Mouse (Mus musculus): Measurements from ENCODE around the gene Alas2.

The Alas2 gene

DNA sequence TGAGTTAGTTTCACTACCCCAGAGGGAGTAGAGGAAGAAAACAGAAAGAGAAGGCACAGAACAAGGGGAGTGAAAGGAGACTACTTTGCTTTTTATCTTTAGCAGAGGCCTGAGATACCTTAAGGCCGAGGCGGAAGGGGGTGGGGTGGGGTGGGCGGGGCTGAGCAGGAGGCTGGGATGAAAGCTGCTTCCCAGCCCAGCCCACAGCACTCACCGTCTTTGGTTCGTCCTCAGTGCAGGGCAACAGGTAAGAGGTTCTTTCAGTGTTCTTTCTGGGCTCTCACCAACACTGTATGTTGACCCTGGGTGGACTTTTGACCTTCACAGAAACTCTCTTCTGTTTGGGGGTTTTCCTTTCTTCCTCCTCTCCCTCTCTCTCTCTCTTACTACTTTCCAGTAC, at the start of gene Alas2:
TSS of gene Alas2 (plus strand) at position 137 of the 400 bp plus-strand sequence.
- DNase-seq (ENCODE audit: extremely low spot score), result no peak

DNA sequence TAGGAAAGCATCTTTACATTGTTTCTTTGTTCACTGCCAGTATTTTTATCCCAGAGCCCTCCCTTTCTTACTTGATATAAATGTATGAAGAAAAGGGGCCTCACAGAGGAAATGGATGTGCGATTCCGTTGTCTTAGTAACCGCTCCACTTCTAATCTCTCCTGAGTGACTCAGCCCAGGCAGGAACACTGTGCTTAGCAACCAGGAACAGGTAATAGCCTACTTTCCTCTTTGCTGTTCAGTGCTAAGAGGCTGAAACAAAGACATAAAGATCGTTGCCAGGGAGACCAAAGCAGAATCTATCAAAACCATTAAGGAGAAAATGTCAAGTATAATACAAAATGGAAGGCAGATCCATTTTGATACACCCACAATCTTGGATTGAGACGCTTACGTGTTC, 38.5 kb upstream of the Alas2 start:
- DNase-seq (ENCODE audit: extremely low spot score), result no peak

DNA sequence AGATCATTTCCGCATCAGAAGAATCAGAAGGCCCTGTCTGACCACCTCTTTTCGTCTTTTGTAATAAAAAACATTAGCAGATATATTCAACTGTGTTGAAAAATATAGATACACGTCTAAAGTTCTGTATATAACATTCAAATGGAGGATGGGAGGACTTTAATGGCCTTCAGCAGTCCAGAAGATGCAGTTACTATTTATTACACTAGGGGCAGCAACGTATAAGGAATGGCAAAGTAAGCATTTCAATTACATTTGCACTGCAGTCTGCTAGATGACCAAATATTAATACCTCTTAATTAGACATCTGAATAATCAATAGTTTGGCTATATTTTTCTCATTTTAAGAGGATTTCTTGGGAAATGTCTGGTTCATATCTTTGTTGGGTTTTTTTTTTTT, 36.5 kb upstream of the Alas2 start:
- DNase-seq (ENCODE audit: extremely low spot score), result peak; percentile 7

DNA sequence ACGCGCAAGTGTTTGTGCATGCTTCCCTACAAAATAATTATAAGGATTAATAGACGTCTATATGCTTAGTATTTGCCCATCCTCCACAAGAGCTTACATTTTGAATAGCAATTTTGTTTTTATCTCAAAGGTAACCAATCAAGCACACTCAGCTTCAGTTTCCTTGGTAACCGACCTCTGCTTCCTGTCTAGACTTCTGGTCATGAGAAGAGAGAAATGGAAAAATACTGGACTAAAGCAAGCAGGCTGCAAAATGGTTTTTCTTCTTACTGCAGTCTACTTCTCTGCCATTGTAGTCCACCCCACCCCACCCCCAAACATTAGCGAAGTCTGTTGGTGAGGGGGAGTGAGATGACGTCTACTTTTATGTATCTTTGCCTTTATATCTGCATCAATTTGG, 35.9 kb upstream of the Alas2 start:
- no peak for DNase-seq (ENCODE audit: extremely low spot score)

DNA sequence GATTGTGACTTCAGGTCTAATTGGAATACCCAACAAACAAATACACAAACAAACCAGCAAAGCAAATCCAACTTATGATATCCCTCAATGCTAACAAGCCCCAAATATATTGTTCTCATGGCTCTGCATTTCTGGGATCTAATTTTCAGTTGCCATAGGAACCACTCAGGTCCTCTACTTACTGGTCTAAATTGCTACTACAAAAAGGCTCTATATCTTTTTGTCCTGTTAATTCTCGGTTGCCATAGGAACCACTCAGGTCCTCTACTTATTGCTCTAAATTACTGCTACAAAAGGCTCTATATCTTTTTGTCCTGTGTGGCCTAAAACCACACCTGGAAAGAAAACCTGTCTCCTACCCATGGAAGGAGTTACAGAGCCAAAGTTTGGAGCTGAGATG, 33.0 kb upstream of the Alas2 start:
- no peak for DNase-seq (ENCODE audit: extremely low spot score)

DNA sequence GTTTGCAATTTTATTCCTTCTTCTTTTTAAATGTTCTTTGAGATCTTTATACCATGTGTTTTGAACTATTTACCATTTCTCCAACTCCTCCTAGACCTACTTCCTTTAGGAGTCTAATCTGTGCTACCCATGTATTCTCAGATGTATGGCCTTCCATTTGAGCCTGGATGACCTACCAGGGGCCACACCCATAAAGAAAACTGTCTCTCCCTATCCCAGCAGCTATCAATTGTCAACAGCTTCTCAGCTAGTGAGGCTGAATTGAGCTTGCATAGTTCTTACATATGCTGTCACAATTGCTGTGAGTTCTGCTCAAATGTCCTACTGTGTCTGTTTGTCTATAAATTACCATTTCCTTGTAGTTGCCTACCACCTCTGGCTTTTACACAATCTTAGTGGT, 31.2 kb upstream of the Alas2 start:
- no peak for DNase-seq (ENCODE audit: extremely low spot score)

DNA sequence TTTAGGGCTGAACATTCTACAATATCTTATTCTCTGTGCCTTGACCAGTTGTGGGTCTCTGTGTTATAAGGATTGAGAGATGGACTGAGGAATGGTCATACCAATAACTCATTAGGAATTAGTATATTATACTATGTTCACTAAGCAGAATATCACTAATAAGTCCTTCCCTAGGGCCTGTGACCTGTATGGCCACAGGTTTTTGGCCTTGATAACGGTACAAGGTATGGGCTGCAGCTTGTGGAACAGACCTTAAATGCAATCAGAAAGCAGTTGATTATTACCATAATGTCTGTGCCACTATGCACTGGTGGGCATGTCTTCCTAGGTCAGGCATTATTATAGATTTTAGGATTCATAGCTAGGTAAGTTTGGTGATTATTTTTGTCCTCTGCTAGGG, 30.7 kb upstream of the Alas2 start:
- DNase-seq (ENCODE audit: extremely low spot score), result no peak

DNA sequence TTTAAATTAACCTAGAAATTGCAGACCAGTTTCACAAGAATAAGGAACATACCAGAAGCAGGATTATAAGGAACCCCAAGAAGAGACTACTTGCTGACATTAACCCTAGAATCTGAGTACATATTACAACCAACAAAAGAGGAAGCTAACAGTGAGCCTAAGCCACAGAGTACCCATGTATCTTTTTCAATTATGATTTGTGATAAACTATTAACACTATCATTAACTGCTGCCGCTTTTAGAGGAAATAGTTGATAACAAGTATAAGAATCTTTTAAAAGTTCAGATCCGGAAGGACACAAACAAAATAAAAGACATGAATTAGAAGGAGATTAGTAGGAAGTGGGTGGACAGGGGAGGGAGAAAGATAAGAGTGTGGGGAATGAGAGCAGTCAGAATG, 7.1 kb upstream of the Alas2 start:
- DNase-seq (ENCODE audit: extremely low spot score), result no peak

DNA sequence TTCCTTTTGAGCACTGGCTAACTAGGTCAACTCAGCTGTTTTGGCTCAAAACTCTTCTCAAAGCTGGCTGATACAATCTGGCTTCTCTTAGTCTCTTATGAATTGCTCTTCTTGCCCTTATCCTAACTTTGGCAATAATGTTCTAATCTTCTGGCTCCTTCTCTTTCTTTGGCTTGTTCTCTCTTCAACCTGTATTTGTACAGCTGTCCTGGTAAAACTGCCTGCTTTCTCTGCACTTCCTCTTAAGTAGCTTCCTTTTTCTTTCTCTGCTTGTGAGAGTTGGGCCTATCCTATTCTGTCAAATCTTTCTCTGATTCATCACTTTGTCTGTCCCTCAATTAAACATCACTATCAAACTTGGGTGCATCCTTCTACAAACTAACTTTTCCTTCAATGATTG, 5.5 kb upstream of the Alas2 start:
- no peak for DNase-seq (ENCODE audit: extremely low spot score)

DNA sequence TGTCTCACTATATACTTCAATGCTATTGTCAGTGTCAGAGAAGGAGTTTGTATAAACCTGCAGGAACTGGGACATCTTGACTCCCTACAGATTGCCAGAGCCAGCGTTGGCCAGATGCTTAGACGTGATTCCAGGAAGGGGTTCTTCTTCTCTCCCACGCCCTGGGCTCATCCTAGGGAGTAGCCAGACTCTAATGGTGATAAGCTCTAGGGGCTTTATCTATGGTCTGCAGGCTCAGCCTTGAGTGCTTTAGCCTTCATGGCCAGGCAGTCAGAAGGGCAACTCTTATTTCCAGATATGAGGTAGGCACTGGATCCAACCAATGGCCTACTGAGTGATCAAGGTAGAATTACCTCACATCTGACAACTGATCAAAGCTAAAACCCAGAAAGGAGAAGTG, 2.5 kb downstream of the Alas2 start:
- DNase-seq (ENCODE audit: extremely low spot score), result no peak

DNA sequence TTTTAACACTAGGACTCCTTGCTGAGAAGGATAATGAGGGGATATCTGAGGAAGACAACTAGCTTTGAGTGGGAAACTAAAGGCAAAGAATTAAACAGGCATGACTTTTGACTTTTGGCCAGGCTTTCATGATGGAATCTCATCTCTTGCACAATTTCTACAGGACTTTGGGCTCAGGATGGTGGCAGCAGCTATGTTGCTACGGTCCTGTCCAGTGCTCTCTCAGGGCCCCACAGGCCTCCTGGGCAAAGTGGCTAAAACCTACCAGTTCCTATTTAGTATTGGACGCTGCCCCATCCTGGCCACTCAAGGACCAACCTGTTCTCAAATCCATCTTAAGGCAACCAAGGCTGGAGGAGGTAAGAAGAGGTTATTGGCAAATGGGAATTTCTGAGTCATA, 4.8 kb downstream of the Alas2 start:
- no peak for DNase-seq (ENCODE audit: extremely low spot score)

DNA sequence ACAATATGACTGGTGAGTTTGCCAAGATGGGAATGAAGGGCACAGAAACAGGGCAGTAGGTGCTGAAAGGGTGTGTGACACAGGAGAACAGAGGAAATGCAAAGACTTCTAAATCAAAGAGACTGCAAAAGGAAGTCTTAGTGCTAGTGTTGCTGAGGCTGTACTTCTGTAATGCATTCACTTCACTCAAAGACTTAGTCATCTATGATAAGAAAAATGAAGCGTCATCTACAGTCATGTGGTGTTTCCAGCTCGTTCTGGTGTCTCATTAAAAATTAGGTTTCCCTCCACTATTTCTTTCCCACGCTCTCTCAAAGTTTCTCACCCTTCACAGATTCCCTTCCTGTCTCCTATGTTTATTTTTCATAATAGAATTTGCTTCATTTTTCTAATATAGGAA, 6.9 kb downstream of the Alas2 start:
- no peak for DNase-seq (ENCODE audit: extremely low spot score)

DNA sequence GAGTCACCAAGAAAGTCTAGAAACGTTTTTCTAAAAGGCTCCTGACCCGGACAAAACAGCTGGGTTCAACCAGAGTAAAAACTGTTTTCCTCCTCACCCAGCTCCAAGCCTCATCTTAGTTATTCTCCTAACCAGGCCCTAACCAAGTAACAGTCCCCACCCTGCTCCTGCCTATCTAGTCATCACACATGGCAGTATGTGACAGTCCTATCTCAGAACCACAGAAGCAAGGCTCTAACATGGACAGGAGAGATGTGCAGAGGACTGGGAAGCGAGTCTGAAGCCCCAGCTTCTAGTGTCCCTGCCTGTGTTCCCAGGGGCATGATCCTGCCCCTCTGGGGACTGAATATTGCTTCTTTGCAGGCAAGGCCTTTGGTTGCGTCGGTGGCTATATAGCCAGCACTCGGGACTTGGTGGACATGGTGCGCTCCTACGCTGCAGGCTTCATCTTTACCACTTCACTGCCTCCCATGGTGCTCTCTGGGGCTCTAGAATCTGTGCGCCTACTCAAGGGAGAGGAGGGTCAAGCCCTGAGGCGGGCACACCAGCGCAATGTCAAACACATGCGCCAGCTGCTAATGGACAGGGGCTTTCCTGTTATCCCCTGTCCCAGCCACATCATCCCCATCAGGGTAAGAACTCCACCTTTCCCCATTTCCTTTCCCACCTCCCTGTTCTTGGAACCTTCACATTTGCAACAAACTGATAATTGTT, 17.6 kb downstream of the Alas2 start:
- DNase-seq (ENCODE audit: extremely low spot score), result no peak

DNA sequence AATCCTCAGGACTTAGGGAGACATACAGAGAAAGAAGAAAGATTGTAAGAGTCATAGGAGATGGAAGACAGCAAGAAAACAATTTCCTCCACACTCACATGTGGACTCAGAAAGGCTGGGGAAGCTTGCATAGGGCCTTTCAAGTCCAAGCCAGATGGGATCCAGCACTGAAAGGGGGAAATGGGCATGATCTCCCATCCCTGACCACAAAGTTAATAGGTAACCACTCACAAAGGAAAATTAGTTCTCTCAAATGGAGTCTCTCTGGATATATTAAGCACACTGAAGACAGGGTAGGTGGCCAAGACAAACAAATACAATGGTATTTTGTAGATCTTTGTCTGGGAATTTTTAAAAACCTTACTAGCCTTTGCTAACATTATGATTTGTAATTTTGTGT, 34.7 kb downstream of the Alas2 start:
- DNase-seq (ENCODE audit: extremely low spot score), result no peak

DNA sequence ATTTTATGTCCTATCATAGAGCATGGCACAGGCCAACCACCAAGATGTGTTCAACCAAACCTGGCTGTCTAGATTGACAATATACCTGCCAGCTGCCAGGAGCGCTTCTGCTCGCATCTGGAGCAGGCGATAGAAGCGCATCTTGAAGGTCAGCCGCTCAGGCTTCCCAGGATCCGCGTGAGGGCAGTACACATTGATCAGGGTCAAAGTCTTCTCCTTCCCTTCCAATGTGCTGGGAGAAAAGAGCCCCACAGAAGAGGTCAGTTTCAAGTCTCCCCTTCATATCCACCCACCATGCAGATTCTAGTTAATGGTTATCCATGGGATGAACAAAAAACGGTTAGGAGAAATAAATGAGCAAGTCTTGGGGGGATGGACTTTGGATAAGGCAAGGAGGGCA, 37.9 kb downstream of the Alas2 start:
- DNase-seq (ENCODE audit: extremely low spot score), result no peak

DNA sequence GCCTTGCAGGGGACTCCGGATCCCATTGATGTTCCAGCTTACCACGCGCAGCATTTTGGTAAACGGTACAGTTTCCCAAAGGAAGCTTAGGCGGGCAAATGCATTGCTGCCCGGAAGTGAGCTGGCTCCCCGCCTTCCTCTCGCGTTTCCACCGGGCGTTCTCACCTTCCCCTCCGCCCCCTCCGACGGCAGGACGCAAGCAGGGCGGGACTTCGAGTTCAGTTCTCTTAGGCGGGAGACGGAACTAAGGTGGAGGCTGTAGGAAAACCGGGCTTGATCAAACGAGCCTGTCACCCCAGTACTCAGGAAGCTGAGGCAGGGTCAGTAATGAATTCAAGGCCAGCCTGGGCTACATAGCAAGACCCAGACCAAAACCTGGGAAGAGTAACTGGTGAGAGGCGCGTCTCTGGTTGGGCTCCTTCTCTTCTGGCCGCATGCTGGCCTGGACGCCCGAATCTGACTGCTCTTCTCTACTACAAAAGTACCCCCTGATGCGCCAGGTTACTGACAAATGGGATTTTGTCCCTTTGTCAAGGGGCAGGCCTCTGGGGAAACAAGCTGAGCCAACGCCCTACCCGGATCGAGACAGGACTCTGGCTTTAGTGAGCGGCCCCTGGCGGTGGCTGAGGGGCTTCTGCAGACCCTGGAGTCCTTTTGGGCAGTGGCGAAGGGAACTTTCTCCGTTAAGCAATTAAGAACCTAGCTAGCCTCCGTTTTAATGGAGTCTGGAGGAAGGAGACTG, 41.0 kb downstream of the Alas2 start, which contains the start of gene Pfkfb1:
TSS of gene Pfkfb1 (plus strand) at position 207 of the 742 bp plus-strand sequence.
- peak; percentile 74 for DNase-seq (ENCODE audit: extremely low spot score)

DNA sequence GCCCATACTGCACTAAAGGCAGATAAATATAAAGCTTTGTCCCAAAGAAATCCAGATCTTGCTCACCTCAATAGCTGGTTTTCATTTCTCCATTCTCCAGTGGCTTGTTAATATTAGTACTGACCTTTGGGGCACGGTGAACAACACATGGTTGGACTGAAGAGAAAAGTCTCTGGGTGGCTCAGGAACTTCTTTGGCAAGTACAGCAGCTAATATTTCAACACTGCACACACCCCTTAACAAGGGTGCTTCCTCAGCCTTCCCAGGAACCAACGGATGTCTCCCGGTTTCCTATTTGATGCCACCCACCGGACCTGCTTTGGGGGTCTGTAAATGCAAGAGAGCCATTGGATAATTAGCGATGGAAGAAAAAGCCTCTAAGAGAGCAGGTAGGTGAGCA, 42.5 kb downstream of the Alas2 start, which contains the start of gene Apex2:
TSS of gene Apex2 (minus strand) at position 173 of the 400 bp plus-strand sequence.
- no peak for DNase-seq (ENCODE audit: extremely low spot score)

DNA sequence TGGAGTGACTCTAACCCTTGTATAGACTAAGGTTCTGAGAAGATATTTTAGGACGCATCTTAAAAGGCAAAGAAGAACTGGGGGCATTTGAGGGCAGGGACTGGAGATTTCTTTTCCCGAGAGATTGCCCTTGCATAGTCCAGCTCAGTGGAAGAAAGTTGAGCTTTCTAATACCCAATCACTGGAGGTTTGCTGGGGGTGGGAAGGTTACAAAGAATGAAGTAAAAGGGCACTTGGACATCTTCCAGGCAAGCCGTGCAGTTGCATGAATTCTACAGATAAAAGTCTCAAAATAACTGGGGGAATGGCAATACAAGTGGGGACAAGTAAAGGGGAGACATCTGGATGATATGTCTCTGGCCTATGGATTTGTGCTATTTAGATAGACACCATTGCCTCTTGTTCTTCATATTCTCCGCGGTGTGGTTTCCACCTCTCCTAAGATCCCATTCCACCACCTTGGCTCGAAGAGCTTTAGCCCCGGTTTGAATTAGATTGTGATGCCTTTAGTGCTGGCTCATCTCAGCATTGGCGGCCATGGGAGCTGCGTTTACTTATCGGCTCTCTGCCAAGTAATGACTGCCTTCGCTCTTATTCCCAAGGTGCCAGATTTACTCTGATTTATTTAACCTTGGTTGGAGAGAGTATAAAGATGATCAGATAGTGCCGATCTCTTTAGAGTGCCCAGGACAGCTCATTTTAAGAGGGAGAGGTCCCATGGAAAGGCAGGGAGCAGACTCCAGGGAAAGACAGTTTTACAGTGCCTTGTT, 46.3 kb downstream of the Alas2 start:
- no peak for DNase-seq (ENCODE audit: extremely low spot score)

DNA sequence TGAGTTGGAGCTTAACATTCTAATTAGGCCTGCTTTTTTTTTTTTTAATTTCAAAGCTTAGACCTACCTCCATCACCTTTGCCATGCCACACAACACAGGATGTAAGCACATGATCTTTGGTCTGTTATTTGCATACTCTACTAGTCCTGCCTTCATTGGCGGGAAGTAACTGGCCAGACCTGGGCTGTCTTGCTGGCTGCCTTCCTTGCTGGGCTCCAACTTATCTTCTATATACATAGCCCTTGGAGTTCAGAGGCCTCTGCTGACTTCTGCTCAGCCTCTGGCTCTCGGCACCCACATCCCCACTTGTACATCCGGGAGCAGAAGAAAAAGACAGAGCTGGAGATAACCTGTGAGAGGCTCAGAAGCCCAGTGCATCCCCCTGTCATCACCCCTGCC, 47.0 kb downstream of the Alas2 start:
- DNase-seq (ENCODE audit: extremely low spot score), result no peak

DNA sequence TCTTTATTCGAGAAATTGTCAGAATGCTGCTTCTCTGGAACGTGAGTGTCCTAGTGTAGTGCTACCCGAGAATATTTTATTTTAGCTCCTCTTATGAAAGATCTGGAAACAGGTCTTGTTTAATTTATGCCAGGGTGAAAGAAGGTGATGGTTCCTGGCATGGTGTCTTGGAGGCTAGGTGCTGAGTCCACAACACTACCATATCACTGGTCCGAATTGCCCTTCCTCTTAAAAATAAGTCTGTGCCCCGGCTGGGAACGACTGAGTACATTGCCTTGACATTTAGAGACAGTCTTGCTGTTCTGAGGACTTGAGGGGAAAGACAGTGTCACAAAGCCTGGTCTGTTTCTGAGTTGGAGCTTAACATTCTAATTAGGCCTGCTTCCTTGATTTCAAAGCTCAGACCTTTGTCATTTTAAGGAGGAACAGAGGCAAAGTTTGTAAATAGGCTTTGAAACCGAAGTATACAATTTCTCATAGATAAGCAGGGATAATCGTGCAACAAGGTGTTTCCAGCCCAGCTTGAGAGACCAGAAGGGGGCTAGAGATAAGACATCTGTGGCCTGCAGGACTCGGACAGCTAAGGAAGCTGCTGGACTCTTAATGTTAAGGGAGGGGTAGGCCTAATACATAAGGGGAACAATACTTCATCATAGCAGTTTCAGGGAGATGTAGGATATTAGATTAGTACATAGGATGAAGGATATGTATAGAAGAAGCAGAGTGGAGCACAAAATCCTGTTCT, 48.0 kb downstream of the Alas2 start:
- DNase-seq (ENCODE audit: extremely low spot score), result no peak

DNA sequence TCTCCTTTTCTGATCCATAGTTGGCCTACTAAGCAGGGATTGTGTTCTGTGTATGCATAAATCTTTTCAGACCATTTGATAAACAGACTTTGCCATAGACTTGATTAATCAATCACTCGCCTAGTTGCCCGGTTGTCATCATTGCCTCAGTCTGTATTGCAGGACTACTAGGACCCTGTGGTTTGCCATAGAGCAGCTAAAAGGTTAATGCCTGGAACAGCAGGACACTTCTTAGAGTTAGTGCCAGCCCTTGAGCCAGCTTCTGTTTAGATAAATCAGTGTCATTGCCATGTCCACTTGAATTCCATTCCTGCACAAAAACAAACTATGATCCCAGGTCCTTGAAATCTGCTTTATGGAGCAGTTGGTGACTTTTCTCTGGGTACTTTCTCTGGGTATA, 51.7 kb downstream of the Alas2 start:
- DNase-seq (ENCODE audit: extremely low spot score), result no peak
